Mouse (Mus musculus) thymus, adult 2 months (tissue): Measurements from ENCODE around the gene Fam240a. TPM values are rescaled to one million over a fixed set of nuclear protein-coding genes. Genes with fewer than 3 reads are reported as not detected.

ENCODE experiments used
- DNase-seq: peaks from one replicate; pipeline ENCODE4 v3.0.0; 2021
- H3K27ac ChIP-seq: fragments of 200-500 bp; 2 replicates; pipeline ENCODE4 v1.5.1; 2012; ENCODE audit warnings: low read length, control low read depth; ENCODE audit not compliant: control insufficient read depth, insufficient read depth
- H3K27me3 ChIP-seq: fragments of 200-500 bp; 2 replicates; pipeline ENCODE4 v1.6.1; 2012; ENCODE audit warnings: mild to moderate bottlenecking, low read length, moderate library complexity, mixed read lengths; ENCODE audit not compliant: control insufficient read depth, insufficient read depth
- H3K36me3 ChIP-seq: fragments of 200-500 bp; 2 replicates; pipeline ENCODE4 v1.6.1; 2012; ENCODE audit warnings: mild to moderate bottlenecking, low read length, moderate library complexity; ENCODE audit not compliant: control insufficient read depth, insufficient read depth
- H3K4me1 ChIP-seq: fragments of 200-500 bp; replicated peaks from 2 replicates; pipeline ENCODE4 v1.6.1; 2012; ENCODE audit warnings: low read length; ENCODE audit not compliant: control insufficient read depth, insufficient read depth
- H3K4me3 ChIP-seq: fragments of 200-500 bp; 2 replicates; pipeline ENCODE4 v1.5.1; 2012; ENCODE audit warnings: mild to moderate bottlenecking, low read length, control low read depth, moderate library complexity; ENCODE audit not compliant: control insufficient read depth, insufficient read depth
- CTCF ChIP-seq: fragments of 200-500 bp; IDR thresholded peaks from 2 replicates; pipeline ENCODE4 v1.5.1; 2012; ENCODE audit warnings: mild to moderate bottlenecking, control low read depth, low read length, moderate library complexity, borderline replicate concordance; ENCODE audit not compliant: control insufficient read depth, poor library complexity, insufficient read depth; ENCODE audit errors: extremely low read depth
- POLR2A ChIP-seq: fragments of 200-500 bp; IDR thresholded peaks from 2 replicates; pipeline ENCODE4 v1.6.1; 2012; ENCODE audit warnings: mild to moderate bottlenecking, low read length, control low read depth, moderate library complexity; ENCODE audit not compliant: control insufficient read depth, poor library complexity, insufficient read depth; ENCODE audit errors: extremely low read depth
- WGBS: fragments of 180-500 bp; shearing (Covaris S2); methylation state at CpG from one replicate; pipeline ENCODE4 v1.1.7; 2018; 5-methylcytosine and 5-hydroxymethylcytosine counted together
- polyA plus RNA-seq: library from polyadenylated mRNA; depleted of rRNA; stranded (reverse); fragments of >200 nt; gene quantifications from 2 replicates; pipeline ENCODE4 v1.2.3, GENCODE M21; 2012

The Fam240a gene
- polyA plus RNA-seq, 1 experiment = 0.74 TPM

DNA sequence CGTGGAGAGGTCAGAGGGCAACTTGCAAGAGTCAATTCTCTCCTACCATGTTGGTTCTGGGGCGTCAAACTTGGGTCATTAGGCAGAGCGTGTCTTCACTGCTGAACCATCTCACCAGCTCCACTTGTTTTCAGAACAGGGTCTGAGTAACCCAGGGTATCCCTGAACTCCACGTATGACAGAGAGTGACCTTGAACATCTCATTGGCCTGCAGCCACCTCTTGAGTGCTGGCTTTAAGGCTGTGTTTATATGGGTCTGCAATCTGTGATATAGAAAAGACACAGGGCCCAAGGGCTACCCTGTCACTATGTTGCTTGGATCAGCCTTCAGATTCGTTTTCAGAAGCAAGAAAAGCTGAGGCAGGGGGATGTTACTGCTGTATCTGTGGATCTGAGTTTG is 43.0 kb upstream of the Fam240a start:
- 90% methylated on average over 5 of the region's 5 CpGs for WGBS
- no peaks in the 10 kb centered on the region for H3K27me3 ChIP-seq
- H3K4me3 ChIP-seq = no peak overlapping the region
- no peak overlapping the region for H3K27ac ChIP-seq
- no peak for DNase-seq
- TF ChIP-seq POLR2A (no peak), CTCF (no peak)
- no peaks in the 10 kb centered on the region for H3K4me1 ChIP-seq
- no peaks in the 10 kb centered on the region for H3K36me3 ChIP-seq

- 91% methylated on average over 6 of the region's 6 CpGs for WGBS
- no peak for DNase-seq
- H3K27ac ChIP-seq = no peak overlapping the region
- H3K27me3 ChIP-seq = no peaks in the 10 kb centered on the region
- no peak overlapping the region for H3K4me3 ChIP-seq
- H3K36me3 ChIP-seq = no peaks in the 10 kb centered on the region
- TF ChIP-seq POLR2A (no peak), CTCF (no peak)
- peaks cover 15% of the 10 kb centered on the region; the same call in 1 of the 2 replicates for H3K4me1 ChIP-seq
These were observed 39.3 kb upstream of the Fam240a start for GRCm38 (mm10) chr9:110955962-110956361.

- Histone ChIP-seq H3K4me3 (no peak overlapping the region), H3K36me3 (no peaks in the 10 kb centered on the region), H3K27me3 (no peaks in the 10 kb centered on the region), H3K4me1 (peaks cover 15% of the 10 kb centered on the region; the same call in 1 of the 2 replicates), H3K27ac (no peak overlapping the region)
- DNase-seq = no peak
- TF ChIP-seq CTCF (no peak), POLR2A (no peak)
- WGBS = 76% methylated on average over 2 of the region's 2 CpGs
These were observed 38.2 kb upstream of the Fam240a start for GRCm38 (mm10) chr9:110954681-110955445.

DNA sequence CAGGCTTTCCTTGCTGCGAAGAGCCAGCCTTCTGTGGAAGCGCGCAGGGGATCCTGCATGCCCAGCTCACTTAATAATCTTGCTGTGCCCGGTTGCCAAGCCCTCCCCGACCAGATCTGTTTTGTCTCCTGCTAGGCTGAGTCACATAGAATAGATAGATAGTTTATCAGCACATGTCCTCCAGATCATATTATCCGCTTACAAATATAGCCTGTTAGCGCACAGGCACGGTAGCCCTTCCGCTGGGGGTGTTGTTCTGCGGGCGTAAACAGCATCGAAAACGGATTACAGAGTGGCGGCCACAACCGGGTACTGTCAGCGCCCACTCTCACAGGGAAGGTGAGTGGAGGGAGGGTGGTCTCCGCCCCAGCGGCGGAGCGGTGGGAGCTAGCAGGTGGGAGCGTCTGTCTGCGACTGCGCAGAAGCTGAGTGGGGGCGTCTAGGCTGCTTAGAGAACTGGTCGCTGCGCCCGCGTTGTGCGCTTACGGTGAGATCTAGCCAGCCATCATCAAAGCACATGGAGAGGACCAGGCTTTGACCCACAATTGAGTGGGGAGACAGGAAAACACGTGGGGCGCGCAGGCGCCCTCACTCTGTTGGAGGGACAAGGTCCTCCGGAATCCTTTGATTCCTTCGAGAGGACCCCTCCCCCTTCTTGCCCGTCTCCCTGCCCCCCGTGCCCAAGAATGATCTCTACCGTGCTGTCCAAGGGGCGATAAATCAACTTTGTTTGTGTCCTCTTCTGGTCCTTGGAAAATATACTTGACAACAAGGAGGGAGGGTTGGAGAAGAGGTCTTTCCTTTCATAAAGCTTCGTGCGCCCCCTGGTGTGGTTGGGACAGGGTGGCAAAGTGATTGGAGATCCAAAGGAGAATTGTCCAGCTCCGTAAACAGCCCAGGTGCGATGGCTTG is 37.1 kb upstream of the Fam240a start:
- Histone ChIP-seq H3K4me3 (peak overlapping the region; percentile 66), H3K4me1 (peaks cover 15% of the 10 kb centered on the region; the same call in 1 of the 2 replicates), H3K27ac (no peak overlapping the region), H3K27me3 (no peaks in the 10 kb centered on the region), H3K36me3 (no peaks in the 10 kb centered on the region)
- peak; percentile 81 for DNase-seq
- WGBS = 7% methylated on average over 44 of the region's 44 CpGs
- TF ChIP-seq POLR2A (no peak), CTCF (peak; percentile 25; the same call in 1 of the 2 replicates)

DNA sequence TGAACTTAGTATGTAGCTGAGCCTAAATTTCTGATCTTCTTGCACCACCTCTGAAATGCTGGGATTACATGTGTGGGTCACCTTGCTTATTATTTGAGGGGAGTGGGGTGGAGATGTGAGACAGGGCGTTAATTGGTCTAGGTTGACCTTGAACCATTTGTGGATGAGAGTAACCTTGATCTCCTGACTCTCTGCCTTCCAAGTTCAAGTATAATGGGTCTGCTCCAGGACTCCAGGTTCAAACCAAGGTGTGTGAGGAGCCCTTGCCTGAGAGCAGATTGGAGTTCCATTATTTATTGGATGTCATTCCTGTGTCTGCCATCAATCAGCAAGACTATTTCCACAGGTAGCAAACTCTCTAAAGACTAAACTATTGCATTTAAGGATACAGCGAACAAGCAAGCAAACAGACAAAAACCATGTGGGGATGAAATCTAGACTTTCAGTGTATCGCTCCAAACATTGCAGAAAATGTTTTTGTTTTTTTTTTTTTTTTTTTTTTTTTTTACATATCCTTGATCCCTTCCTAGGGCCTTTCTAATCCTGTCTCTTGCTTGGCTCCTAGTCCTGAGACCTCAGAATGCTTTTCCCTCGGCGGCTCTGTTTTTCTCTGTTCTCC is 36.4 kb upstream of the Fam240a start:
- TF ChIP-seq POLR2A = no peak
- no peak for TF ChIP-seq CTCF

DNA sequence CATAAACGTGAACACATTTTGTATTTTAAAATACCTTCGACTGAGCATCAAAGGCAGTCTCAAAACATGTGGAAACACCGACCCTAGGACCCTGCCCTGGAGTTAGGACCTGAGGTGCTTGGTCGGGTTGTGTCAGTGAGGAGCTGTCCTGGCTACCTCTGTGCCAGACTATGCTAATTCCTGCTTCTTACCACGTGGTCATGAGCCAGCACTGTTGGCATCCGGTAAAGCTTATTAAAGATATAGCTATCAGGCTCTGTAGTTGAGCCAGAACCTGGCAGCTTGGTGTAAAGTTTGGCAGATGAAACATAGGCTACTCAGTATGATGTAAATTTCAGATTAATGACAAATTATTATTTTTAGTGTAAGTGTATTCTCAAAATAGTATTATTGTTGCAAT is 35.7 kb upstream of the Fam240a start:
- TF ChIP-seq POLR2A (no peak), CTCF (no peak)
- no peaks in the 10 kb centered on the region for H3K36me3 ChIP-seq
- peaks cover 15% of the 10 kb centered on the region; the same call in 1 of the 2 replicates for H3K4me1 ChIP-seq
- DNase-seq = no peak
- H3K4me3 ChIP-seq = no peak overlapping the region
- 54% methylated on average over 6 of the region's 6 CpGs for WGBS
- H3K27ac ChIP-seq = no peak overlapping the region
- no peaks in the 10 kb centered on the region for H3K27me3 ChIP-seq

More for the DNA sequence above, 36.4 kb upstream of the Fam240a start:
- H3K4me3 ChIP-seq = no peak overlapping the region
- no peak overlapping the region for H3K27ac ChIP-seq
- no peaks in the 10 kb centered on the region for H3K36me3 ChIP-seq
- no peaks in the 10 kb centered on the region for H3K27me3 ChIP-seq
- WGBS = 66% methylated on average over 5 of the region's 5 CpGs
- no peak for DNase-seq
- H3K4me1 ChIP-seq = peaks cover 15% of the 10 kb centered on the region; the same call in 1 of the 2 replicates
